Mouse (Mus musculus) C2C12 (cell line): Measurements from ENCODE around the gene Dus1l. TPM values are rescaled to one million over a fixed set of nuclear protein-coding genes. Genes with fewer than 3 reads are reported as not detected.

ENCODE experiments used
- H3K27me3 ChIP-seq: one replicate; pipeline ENCODE4 v1.6.1; 2011; ENCODE audit not compliant: control insufficient read depth, insufficient read depth, insufficient read length
- H3K36me3 ChIP-seq: one replicate; pipeline ENCODE4 v1.6.1; 2011; ENCODE audit not compliant: control insufficient read depth, insufficient read depth
- H3K4me3 ChIP-seq: one replicate; pipeline ENCODE4 v1.5.1; 2011; ENCODE audit warnings: mild to moderate bottlenecking, control low read depth; ENCODE audit not compliant: poor library complexity, insufficient read depth, severe bottlenecking
- H3K79me2 ChIP-seq: one replicate; pipeline ENCODE4 v1.6.1; 2011; ENCODE audit not compliant: control insufficient read depth, insufficient read depth
- H3K79me3 ChIP-seq: one replicate; pipeline ENCODE4 v1.6.1; 2011; ENCODE audit warnings: low read depth, control low read depth
- H3ac ChIP-seq: one replicate; pipeline ENCODE3; 2011; ENCODE audit warnings: low read depth; ENCODE audit not compliant: control insufficient read depth, insufficient read length
- CEBPB ChIP-seq: IDR thresholded peaks from one replicate; pipeline ENCODE4 v1.6.1; 2011; ENCODE audit warnings: low read depth, mild to moderate bottlenecking, control low read depth, moderate library complexity
- CTCF ChIP-seq: IDR thresholded peaks from one replicate; pipeline ENCODE4 v1.5.1; 2011; ENCODE audit not compliant: control insufficient read depth, insufficient read depth, insufficient read length
- FOSL1 ChIP-seq: IDR thresholded peaks from one replicate; pipeline ENCODE4 v1.8.0; 2011; ENCODE audit warnings: mild to moderate bottlenecking, low read length; ENCODE audit not compliant: poor library complexity, insufficient read depth, severe bottlenecking
- MAX ChIP-seq: IDR thresholded peaks from one replicate; pipeline ENCODE4 v1.6.1; 2011; ENCODE audit warnings: mild to moderate bottlenecking, control low read depth
- MYOD1 ChIP-seq: IDR thresholded peaks from one replicate; pipeline ENCODE4 v1.6.1; 2011; ENCODE audit warnings: low read depth; ENCODE audit not compliant: control insufficient read depth, insufficient read length
- MYOG ChIP-seq: IDR thresholded peaks from one replicate; pipeline ENCODE4 v1.6.1; 2011; ENCODE audit not compliant: control insufficient read depth, insufficient read length; ENCODE audit errors: extremely low read depth
- USF1 ChIP-seq: IDR thresholded peaks from one replicate; pipeline ENCODE4 v1.6.1; 2011; ENCODE audit warnings: low read depth, mild to moderate bottlenecking, control low read depth, moderate library complexity
- polyA plus RNA-seq: library from polyadenylated mRNA; unstranded; fragments of >200 nt; fragmentation: generic; extraction: Trizol; gene quantifications from one replicate; pipeline ENCODE4 v1.2.1, GENCODE M21; 2012; ENCODE audit warnings: missing spikeins

The Dus1l gene
- polyA plus RNA-seq, 1 experiment: 64.7 TPM

GRCm38 (mm10) chr11:120820546-120820945 lies 24.3 kb upstream of the Dus1l start:
- no peaks in the 10 kb centered on the region for H3K27me3 ChIP-seq
- peaks cover 74% of the 10 kb centered on the region for H3K36me3 ChIP-seq
- H3K79me2 ChIP-seq: peaks cover 61% of the 10 kb centered on the region
- no peak overlapping the region for H3ac ChIP-seq
- H3K4me3 ChIP-seq: no peak overlapping the region
- TF ChIP-seq FOSL1: no peak
- no peak for TF ChIP-seq CTCF
- no peak for TF ChIP-seq CEBPB
- no peak for TF ChIP-seq USF1
- no peak for TF ChIP-seq MYOD1
- no peak for TF ChIP-seq MAX
- peaks cover 48% of the 10 kb centered on the region for H3K79me3 ChIP-seq

- Histone ChIP-seq H3K79me2 (peaks cover 69% of the 10 kb centered on the region), H3ac (no peak overlapping the region), H3K79me3 (peaks cover 48% of the 10 kb centered on the region), H3K36me3 (peaks cover 84% of the 10 kb centered on the region), H3K4me3 (no peak overlapping the region), H3K27me3 (no peaks in the 10 kb centered on the region)
- TF ChIP-seq CEBPB: no peak
- TF ChIP-seq MYOD1: no peak
- TF ChIP-seq MAX: no peak
- TF ChIP-seq FOSL1: no peak
- no peak for TF ChIP-seq MYOG
- TF ChIP-seq USF1: no peak
- no peak for TF ChIP-seq CTCF
These were observed 23.4 kb upstream of the Dus1l start for GRCm38 (mm10) chr11:120819556-120819955.

- peaks cover 63% of the 10 kb centered on the region for H3K79me2 ChIP-seq
- no peak overlapping the region for H3K4me3 ChIP-seq
- peaks cover 97% of the 10 kb centered on the region for H3K36me3 ChIP-seq
These were observed 22.0 kb upstream of the Dus1l start for GRCm38 (mm10) chr11:120818251-120818650.

GRCm38 (mm10) chr11:120817358-120817757 lies 21.2 kb upstream of the Dus1l start:
- H3K36me3 ChIP-seq: peaks cover 100% of the 10 kb centered on the region
- H3K27me3 ChIP-seq: no peaks in the 10 kb centered on the region
- H3K79me3 ChIP-seq: peaks cover 37% of the 10 kb centered on the region
- TF ChIP-seq MYOD1: no peak
- TF ChIP-seq CTCF: no peak
- no peak for TF ChIP-seq USF1
- TF ChIP-seq FOSL1: no peak
- TF ChIP-seq CEBPB: no peak
- TF ChIP-seq MYOG: no peak
- TF ChIP-seq MAX: no peak
- H3K4me3 ChIP-seq: no peak overlapping the region
- peaks cover 54% of the 10 kb centered on the region for H3K79me2 ChIP-seq
- H3ac ChIP-seq: no peak overlapping the region

More at GRCm38 (mm10) chr11:120818251-120818650, 22.0 kb upstream of the Dus1l start:
- Histone ChIP-seq H3K27me3 (no peaks in the 10 kb centered on the region), H3ac (no peak overlapping the region), H3K79me3 (peaks cover 46% of the 10 kb centered on the region)
- TF ChIP-seq CEBPB (no peak), MYOG (no peak), MYOD1 (no peak), USF1 (no peak), MAX (no peak), FOSL1 (no peak), CTCF (no peak)

DNA sequence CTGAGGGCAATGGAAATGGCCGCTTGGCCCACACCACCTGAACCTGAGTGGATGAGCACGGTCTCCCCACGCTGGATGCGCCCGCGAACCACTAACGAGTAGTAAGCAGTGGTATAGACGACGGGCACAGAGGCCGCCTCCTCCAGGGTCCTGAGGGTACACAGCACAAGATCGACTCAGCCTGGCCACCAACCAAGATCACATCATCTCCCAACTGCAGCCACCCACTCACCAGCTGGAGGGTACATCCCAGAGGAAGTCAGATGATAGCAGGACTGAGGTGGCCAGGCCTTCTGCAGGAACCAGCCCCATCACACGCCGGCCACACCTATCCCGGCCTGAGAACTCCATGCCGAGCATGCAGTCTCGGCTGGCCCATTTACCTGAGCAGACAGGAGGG lies 15.9 kb upstream of the Dus1l start:
- H3ac ChIP-seq: no peak overlapping the region
- H3K79me3 ChIP-seq: no peaks in the 10 kb centered on the region
- TF ChIP-seq MYOG (no peak), MYOD1 (no peak), CEBPB (no peak), USF1 (no peak), MAX (no peak), CTCF (no peak), FOSL1 (no peak)
- no peaks in the 10 kb centered on the region for H3K27me3 ChIP-seq
- peaks cover 98% of the 10 kb centered on the region for H3K36me3 ChIP-seq
- H3K79me2 ChIP-seq: peaks cover 9% of the 10 kb centered on the region
- H3K4me3 ChIP-seq: no peak overlapping the region

DNA sequence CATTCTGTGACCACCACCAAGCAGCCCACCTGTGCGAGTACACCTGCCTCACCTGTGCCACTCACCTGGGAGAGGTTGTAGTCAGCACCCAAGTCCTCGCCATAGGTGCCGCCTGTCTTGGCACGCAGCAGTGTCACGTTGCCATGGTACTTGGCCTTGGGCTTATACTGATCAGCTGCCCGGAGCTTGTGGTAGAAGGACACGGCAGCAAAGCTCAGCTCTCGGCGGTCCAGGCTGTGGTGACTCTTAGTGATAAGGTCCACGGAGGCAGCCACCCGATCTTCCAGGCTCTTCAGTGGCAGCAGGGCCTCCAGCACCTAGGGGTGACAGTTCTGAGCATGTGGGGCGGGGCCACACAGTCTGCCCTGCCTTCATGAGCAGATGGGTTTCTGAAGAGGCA lies 11.8 kb upstream of the Dus1l start:
- no peaks in the 10 kb centered on the region for H3K79me2 ChIP-seq
- TF ChIP-seq FOSL1 (no peak), CTCF (no peak), MYOG (no peak), MYOD1 (no peak), USF1 (no peak), CEBPB (no peak), MAX (no peak)

More for the DNA sequence above, 11.8 kb upstream of the Dus1l start:
- H3K4me3 ChIP-seq: no peak overlapping the region
- no peaks in the 10 kb centered on the region for H3K27me3 ChIP-seq
- peaks cover 75% of the 10 kb centered on the region for H3K36me3 ChIP-seq
- H3ac ChIP-seq: no peak overlapping the region
- no peaks in the 10 kb centered on the region for H3K79me3 ChIP-seq
